Mouse (Mus musculus): Measurements from ENCODE around the gene Cldn34b2. TPM values are rescaled to one million over a fixed set of nuclear protein-coding genes. Genes with fewer than 3 reads are reported as not detected.
"Not testable (repeated sequence)": the region's sequence is repeated elsewhere in the genome, so short reads cannot be mapped to it uniquely, and the experiment has no call there.

Cldn34b2 gene
- not detected for total RNA-seq (2022)

GRCm38 (mm10) chrX:155128312-155128711, at the start of gene Cldn34b2:
Gene Cldn34b2 (minus strand): TSS chrX:155128412.
- not testable (repeated sequence) for DNase-seq

GRCm38 (mm10) chrX:155177640-155178039, 49.4 kb upstream of the Cldn34b2 start:
- DNase-seq = no peak

- DNase-seq = no peak
These were observed 49.0 kb upstream of the Cldn34b2 start for GRCm38 (mm10) chrX:155177230-155177629.

- no peak for DNase-seq
These were observed 47.4 kb upstream of the Cldn34b2 start for GRCm38 (mm10) chrX:155175568-155175967.

- no peak for DNase-seq
These were observed 44.1 kb upstream of the Cldn34b2 start for GRCm38 (mm10) chrX:155172310-155172709.

GRCm38 (mm10) chrX:155171754-155172153, 43.5 kb upstream of the Cldn34b2 start:
- no peak for DNase-seq

GRCm38 (mm10) chrX:155169886-155170285, 41.7 kb upstream of the Cldn34b2 start:
- DNase-seq = no peak

- DNase-seq = no peak
These were observed 39.5 kb upstream of the Cldn34b2 start for GRCm38 (mm10) chrX:155167667-155168066.

- no peak for DNase-seq
These were observed 38.1 kb upstream of the Cldn34b2 start for GRCm38 (mm10) chrX:155166313-155166712.

- DNase-seq = no peak
These were observed 35.3 kb upstream of the Cldn34b2 start for GRCm38 (mm10) chrX:155163553-155163952.

GRCm38 (mm10) chrX:155151868-155152267, 23.7 kb upstream of the Cldn34b2 start:
- DNase-seq = no peak

- peak; percentile 35 for DNase-seq
These were observed 16.5 kb upstream of the Cldn34b2 start for GRCm38 (mm10) chrX:155144718-155145117.

GRCm38 (mm10) chrX:155098024-155098423, 30.2 kb downstream of the Cldn34b2 start:
- DNase-seq = no peak

GRCm38 (mm10) chrX:155093566-155093965, 34.6 kb downstream of the Cldn34b2 start, which contains the start of gene Magea2:
Gene Magea2 (minus strand): TSS chrX:155093666.
- DNase-seq = not testable (repeated sequence)

GRCm38 (mm10) chrX:155089693-155090092, 38.5 kb downstream of the Cldn34b2 start, which contains the start of gene Magea1:
Gene Magea1 (minus strand): TSS chrX:155089793.
- DNase-seq = not testable (repeated sequence)

Other genes with a start within 250 kb of the Cldn34b2 start
- gene Cldn34b1, start 238.1 kb downstream of the Cldn34b2 start, total RNA-seq (2022) = not detected
- gene Magea6, start 192.4 kb downstream of the Cldn34b2 start, total RNA-seq (2022) = not detected
- not detected for gene Magea3, start 178.9 kb downstream of the Cldn34b2 start, total RNA-seq (2022)
- not detected for gene Magea8, start 132.6 kb downstream of the Cldn34b2 start, total RNA-seq (2022)
- gene Magea5, start 65.3 kb downstream of the Cldn34b2 start, total RNA-seq (2022) = not detected
- gene Magea1, start 38.6 kb downstream of the Cldn34b2 start, total RNA-seq (2022) = not detected
- not detected for gene Magea2, start 34.7 kb downstream of the Cldn34b2 start, total RNA-seq (2022)
- gene Sat1, start 88.0 kb upstream of the Cldn34b2 start, total RNA-seq (2022) = 100 to 1,000 TPM; 112 to 145 (median 136) TPM
- gene Acot9, start 134.0 kb upstream of the Cldn34b2 start, total RNA-seq (2022) = 10 to 100 TPM; 46.2 to 52.9 (median 49.2) TPM
- gene Prdx4, start 212.3 kb upstream of the Cldn34b2 start, total RNA-seq (2022) = 10 to 100 TPM; 23.2 to 31.9 (median 28.9) TPM

Data from adrenal gland, adult 8-10 months (tissue).